Mouse (Mus musculus) cerebellum, postnatal 36 days (tissue): ENCODE measurements around the gene Ubap2.

Source experiments
- DNase-seq, 2 experiments: peaks; one replicate each; pipeline ENCODE4 v3.0.0; 2021 to 2022; ENCODE audit warnings: mixed read lengths in 2 of 2

Gene Ubap2

DNA sequence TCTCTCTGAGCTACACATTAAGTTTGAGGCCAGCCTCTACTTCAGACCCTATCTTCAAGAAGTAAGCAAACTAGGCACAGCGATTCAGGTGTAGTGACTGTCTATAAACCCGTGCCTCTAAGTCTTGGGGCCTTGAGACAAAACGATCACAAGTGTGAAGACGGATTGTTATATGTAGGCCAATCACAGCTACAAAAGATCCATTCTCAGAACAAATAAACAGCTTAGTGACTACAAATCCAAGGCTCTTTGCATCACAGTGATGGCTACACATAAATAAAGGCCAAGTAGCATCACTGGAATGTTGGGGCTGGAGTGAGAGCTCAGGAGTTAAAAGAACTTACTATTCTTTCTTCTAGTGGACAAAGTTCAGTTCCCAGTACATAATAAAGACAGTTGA, 15.9 kb downstream of the Ubap2 start:
- no peak for DNase-seq

DNA sequence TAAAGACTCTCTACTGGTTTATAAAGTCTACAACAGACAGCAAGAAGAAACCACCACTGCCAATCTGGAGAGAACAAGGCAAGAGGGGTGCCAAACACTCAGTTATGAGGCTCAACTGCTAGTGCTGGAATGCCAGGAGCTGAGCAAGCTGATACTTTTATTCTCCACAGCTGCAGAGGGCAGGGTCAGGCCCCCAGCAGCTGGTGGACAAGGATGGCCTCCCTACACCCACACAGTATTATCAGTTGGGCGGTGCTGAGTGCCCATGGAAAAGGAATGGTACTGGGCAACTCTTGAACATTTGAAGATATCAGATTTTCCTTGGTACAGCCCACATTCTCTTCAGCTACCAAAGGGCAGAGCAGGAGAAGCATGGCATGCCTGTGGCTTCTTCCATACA, 17.2 kb downstream of the Ubap2 start:
- DNase-seq: no peak

DNA sequence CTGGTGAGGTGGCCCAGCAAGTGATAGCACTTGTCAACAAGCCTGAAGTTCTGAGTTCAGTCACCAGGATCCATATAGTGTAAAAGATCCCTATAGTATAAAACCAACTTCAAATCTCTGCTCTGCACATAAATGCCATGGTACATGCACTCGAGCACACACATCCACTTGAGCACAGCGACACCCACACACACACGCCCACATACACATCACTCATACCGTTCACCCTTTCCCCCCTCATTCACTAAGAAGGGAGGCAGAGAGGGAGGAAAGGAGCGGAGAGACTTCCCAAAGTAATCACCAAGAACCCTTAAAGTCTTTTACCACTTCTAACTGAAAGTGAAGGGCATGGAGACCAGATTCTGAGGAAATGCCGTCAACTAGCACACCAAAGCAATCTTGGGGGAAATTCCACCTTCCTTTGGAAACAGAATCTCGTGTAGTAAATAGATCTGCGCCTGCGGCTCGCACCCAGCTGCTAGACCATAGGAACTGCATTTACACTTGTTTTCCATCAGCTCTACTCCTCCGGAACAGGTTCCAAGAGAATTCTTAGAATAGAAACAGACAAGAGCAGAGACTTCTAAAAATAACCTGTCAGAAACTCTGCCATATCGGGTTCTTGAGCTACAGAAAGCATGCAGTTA, 19.3 kb downstream of the Ubap2 start:
- peak in 1 of 2 experiments; percentile 8 for DNase-seq

DNA sequence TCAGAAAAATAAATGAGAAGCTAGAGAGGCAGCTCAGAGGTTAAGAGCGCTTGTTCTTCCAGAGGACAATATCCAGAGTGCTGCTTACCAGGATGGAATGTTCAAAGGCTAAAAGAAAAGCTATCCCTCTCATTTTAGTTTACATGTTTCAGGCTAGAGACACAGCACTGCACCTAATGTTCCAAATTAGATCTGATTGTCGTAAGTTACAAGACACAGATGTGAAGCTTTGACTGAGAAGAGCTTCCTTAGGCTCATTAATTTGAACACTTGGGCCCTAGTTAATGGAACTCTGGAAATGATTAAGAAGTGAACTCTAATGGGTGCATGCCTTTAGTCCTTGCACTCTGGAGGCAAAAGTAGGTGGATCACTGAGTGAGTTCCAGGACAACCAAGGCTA, 21.2 kb downstream of the Ubap2 start:
- no peak for DNase-seq

DNA sequence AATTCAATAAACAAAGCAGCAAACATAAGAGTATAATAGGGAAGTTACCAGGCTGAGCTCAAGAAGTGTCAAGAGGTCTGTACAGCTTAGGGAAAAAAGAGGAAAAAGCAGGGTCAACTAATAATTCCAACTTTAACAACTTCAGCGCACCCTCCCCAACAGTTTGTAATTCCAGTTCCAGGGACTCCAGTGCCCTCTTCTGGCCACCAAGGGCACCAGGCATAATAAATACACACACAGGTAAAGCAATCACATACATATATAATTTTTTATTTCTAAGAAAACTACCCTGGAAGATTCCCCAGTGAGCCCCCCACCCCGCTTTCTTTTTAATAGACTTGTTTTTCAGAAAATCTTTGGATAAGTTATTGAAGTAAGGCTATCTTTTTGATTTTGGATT, 29.5 kb downstream of the Ubap2 start:
- no peak for DNase-seq

DNA sequence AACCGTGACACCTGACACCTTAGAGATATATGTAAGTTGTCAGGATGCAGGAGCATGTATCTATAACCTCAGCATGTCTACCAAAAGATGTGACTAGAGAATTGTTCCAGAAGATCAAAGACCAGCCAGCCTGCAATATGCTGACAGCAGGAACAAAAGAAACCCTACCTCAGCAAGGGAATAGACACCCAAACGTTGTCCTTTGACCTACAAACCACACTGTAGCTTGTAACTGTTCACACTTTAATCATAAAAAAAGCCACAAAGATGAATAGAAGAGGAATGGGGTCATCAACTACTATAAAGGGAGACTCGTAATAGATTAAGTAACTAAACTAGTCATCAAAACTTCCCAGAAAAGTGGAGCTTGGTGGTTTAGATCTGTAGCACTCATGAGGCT, 34.0 kb downstream of the Ubap2 start:
- no peak for DNase-seq

DNA sequence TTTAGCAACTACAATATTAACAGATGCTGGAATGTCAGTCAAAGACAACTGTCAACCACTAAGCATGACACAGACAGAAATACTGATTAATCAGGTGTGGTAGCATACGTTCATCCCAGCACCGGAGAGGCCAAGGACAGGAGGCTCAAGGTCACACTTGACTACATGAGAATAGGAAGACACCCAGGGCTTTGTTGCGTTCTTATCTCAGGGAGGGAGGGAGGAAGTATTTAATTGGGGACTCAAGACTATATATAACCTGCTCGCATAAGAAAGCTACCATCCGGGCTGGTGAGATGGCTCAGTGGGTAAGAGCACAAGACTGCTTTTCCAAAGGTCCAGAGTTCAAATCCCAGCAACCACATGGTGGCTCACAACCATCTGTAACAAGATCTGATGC, 39.3 kb downstream of the Ubap2 start:
- no peak for DNase-seq

DNA sequence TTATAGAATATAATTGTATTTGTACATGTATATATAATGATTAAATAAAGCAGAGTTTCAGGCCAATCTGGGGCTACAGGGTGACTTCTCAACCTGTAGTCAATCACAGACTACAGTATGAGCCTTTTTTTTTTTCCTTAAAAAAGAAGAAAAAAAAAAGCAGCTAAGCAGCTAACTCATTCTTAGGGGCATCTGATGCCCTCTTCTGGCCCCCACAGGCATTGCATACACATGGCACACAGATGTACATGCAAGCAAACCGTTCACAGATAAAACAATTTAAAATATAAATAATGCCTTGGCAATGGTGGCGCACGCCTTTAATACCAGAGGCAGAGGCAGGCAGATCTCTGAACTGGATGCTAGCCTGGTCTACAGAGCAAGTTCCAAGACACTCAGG, 48.6 kb downstream of the Ubap2 start:
- peak; percentile 46 to 54 for DNase-seq

DNA sequence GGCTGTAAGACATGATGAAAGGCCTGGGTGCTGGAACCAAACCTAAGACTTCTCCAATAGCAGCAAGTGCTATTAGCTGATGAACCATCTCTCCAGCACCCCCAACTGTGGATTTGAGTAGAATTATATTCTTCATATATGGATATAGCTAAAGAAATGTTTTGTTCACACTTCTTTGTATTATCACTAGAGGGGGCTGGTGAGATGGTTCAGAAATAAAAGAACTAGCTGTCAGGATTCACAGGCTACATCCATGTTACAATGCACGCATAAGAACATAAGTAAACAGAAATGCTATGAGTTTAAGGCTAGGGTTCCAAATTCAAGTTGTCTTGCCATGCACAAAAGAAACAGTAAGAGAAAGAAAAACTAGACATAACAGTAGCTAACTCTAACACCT, 49.5 kb downstream of the Ubap2 start:
- no peak for DNase-seq

DNA sequence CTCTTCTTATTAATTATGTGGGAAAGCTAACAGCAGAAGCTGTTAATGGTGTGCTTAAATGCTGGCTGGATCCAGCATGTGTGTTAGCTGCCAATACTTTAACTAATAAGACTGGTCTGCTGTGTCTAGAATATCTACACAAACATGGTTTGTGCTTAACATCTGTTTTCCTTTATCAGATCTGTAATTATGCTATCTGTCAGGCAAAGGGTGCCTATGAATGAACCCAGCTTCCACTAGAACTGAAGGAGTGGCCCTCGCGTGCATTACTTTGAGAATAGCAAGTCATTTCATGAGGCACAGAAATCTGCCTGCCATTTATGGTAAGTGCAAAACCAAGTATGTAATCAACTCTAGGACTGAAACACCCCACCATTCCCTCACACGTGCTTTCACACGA, 66.9 kb downstream of the Ubap2 start:
- no peak for DNase-seq

DNA sequence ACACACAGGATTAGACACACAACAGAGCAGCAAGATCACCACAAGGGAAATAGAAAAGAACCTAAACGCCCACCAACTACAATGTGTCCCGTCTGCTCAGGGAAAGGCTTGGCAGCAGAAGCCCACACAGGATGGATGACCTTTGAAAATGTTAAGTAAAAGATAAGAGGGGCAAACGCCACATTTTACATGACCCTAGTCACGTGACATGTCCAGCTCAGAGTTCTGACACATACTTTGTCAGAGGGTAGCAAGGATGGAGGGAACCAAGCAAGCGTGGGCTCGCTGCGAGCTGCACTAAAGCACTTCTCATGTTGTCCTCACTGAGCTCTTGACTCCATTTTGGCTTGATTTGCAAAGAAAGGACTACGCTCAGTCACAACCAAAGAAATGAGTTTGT, 69.2 kb downstream of the Ubap2 start:
- no peak for DNase-seq

DNA sequence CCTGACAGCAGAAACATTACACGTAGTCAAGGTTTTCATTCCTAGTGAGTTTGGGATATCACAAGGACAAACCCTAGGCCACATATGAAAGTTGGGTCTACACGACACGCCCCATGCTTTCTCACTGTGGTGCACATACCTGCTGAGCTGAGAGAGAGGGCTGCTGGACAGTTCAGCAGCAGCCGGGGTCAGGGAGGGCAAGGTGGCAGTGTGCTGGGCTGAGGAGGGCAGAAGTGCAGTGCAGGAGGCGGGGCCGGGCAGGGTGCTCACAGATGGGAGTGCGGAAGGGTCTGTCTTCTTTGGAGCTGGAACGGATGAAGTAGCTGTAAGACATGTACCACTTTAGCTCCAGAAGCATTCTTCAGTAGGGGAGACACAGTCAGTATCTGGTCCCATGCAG, 72.8 kb downstream of the Ubap2 start:
- DNase-seq: no peak

DNA sequence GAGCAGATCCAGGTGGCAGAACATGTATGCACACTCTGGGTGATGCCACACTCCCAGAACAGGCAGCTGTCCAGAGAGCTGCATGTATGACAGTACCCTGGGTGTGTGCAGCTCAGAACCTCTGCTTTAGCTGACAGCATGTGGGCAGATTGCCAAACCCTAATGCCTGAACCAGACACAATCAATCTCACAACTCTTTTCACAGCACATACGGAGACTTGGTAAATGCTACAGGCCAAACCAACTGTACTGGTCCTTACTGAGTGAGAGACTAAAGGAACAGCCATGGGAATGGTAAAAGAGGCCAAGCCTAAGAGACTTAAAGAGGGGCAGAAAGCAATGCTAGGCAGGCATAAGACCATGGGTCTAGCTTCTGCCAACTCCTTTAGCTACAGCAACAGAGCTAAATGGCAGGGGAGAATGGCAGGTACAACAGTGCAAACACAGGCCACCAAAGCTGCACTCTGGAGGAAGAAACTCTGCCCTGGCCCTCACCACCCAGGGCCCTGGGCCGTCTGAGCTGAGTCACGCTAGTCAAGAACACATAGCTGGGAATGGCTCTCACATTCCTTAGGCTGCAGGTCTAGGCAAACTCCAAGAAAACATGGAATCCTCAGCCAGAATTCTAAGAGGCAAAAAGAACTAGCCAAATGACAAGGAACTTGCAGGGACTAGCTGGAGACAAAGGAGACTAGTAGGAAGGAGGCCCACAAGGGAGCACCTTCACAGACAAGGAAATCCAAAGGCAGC, 77.9 kb downstream of the Ubap2 start:
- no peak for DNase-seq

DNA sequence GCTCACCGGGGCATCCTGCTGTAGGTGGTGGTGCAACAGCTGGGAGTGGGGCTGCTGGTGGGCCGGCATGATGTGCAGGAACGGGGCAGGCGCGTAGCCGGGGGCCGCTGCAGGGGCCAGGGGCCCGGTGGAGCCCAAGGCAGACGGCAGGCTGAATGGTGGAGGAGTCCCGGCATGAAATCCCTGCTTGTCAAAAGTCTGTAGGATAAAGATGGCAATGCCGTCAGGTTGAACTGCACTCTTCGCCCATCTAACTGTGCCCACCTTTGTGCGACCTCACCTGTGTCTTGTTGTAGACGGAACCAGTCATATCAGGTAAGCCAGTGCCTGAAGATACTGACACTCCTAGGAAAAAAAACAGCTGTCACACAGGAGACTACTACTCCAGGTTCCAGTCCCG, 79.6 kb downstream of the Ubap2 start:
- peak in 1 of 2 experiments; percentile 10 for DNase-seq

DNA sequence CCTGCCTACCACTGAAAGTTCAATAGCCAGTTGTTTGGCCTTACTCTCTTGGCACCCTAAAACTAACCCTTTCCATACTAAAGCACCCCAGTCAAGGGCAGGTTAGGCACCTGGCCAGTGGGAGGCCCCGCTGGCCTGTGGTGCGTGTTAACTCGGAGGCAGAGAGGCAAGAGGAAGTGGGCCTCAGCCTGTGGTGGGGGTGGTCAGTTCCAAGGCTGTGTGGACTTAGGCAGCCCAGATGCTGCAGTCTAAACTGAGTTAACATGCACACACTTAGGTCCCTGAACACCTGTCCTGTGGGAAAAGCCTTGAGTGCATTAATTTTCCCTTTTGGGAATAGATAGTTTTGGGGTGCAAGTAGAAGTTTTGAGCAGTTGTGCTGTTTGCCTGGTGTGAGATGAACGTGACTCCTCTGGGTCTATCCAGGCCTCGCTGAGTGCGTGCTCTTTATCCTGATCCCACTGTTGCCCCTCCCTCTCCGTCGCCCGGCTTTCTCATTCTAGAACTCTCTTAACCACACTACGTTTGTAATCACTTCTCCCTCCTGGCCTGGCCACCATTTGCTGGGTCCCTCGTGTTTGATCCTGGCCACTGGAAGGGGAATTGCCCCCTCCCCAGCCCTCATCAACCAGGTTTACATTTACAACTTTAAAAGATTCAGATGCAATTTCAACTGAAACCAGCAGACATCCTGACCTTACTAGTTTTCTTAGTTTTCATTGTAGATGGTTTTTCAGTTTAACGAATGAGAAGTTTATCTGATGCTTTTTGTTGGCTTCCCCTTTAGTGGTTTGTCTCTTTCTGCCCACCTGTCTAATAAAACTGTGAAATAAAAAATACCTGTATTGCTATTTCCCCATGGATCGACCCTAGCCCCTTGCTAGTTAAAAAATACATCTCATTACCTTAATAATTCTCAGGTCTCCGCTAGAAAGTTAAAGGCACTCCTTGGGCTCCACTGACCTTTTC, 82.1 kb downstream of the Ubap2 start:
- DNase-seq: no peak

DNA sequence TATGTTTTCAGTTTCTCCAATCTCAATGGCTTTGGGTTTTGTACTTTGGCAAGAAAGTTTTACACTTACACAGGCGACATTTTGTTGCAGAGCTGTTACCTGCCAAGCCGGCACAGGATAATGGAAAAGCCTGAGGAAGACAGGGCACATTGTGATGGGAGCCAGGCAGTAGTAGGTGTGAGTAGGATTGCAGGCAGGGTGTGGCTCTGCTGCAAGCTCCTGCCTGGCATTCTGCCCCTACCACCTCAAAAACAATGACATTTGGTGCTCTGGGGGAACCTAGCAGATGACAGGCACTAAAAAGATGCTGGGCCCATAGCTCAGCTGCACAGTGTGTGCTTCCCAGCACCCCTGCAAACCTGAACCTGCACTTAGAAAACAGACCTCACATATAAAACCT, 85.1 kb downstream of the Ubap2 start:
- DNase-seq: peak in 1 of 2 experiments; percentile 39

DNA sequence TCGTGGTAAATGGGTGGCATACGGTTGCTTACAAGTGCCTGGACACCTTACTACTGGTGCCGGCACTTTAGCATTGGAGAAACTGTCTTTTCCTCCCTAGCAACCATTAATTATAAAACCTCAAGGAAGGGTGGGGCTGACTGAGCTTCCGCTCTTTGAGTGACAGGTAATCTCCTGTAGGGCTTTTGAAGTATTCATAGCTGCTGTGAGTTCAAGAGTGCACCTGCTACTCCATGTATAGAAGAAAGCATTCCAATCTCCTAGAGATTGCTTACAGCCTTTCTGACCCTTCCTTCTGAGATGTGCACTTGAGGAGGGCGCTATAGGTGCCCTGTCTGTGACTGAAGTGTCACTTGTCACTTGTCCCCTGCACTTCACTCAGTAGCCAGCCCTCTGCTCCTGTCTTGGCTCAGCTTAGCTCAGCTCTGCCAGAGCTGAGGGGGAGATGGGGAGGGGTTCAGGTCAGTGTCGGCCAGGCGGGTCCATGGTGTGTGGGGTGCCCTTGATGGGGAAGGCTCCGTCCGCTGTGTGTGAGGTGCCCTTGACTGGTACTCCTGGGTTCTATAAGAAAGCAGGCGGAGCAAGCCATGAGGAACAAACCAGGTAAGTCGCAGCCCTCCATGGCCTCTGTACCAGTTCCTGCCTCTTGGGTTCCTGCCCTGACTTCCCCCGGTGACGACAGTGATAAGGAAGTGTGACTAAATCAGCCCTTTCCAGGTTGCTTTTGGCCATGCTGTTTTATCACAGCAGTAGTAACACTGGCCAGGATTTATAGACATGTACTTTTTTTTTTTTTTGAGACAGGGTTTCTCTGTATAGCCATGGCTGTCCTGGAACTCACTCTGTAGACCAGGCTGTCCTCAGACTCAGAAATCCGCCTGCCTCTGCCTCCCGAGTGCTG, 94.9 kb downstream of the Ubap2 start:
- no peak for DNase-seq

DNA sequence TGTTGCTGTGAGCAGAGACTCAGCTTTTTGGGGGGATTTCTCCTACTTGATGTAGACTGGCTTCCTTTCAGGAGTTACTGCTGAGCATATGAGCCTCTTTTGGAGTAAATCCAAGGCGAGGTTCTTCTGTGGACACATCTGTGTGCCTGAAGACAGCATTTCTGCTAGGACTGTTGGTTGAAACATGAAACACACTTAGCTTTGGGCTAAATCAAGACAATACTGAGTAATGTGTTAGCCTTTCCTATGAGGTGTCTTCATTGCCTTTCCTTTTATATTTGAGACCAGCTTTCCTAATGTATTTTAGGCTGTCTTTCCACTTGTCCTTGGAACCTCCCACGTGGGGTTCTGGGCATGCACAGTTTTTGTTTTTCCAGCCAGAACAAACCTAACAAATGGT, 100.3 kb downstream of the Ubap2 start:
- no peak for DNase-seq

DNA sequence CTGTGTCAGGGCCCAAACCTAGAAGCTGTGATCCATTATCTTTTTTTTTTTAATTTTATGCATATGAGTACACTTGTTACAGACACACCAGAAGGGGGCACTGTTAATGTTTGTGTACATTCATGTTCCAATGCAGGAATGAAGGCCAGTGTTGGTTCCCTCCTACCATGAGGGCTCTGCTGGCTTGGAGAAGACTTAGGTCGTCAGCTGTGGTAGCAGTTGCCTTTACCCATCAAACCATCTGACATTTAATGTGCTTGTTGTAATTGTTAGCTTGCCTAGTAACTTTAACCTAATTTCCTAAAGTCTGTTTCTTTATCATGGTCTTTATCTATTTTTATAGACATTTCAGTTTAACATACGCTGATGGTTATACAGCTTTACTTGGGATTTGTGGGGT, 104.0 kb downstream of the Ubap2 start:
- DNase-seq: no peak

DNA sequence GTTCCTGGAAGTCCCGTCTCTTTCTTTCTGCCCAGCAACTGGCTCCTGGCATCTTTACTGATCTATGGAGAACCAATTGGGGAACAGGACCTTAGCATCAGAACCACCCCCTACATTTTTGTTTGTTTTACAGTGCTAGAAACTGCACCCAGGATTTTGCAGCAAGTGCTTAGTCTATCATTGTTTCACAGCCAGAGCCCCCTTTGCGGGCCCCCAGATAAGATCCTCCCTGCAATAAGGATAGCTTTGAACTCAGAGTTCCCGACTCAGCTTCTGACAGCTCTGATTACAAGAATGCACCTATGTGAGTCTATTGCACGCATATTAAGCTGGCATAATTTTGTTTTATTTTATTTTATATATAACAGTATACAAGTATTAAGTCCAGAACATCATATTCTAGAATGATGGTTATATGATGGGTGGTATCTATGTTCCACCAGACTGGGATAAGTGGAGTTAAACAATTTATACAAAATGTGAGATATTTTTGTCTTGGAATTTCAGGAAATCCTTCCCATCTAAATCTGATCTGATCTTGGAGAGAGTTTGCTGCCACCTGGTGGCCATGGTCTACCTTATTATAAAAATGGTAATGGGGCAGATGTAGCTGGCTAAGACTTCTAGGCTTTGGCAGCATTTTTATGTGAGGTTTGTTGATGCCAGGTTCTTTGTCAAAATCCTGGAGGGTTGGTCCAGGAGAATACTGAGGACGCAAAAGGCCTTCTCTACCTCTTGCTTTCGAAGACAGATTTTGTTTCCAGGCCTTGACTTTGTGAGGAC, 109.1 kb downstream of the Ubap2 start:
- peak; percentile 90 to 92 for DNase-seq

DNA sequence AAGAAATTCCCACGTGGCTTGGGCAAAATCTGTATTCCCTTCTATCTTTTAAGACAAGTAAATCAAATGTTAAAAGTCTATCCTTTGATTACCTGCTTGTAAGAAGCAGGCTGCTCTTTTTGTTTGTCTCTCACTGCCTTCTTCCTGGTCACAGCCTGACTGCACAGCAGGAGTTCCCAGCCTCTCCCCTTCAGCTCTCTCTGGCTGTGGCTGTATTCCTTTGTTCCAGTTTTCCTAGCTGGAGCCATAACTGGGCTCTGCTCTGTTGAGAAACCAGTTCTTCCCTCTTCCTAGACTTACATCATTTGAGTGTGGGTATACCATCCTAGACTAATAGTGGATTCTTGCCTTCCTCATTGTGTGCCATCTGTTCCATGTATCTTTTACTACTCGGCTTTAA, 110.0 kb downstream of the Ubap2 start:
- DNase-seq: peak; percentile 49 to 52

DNA sequence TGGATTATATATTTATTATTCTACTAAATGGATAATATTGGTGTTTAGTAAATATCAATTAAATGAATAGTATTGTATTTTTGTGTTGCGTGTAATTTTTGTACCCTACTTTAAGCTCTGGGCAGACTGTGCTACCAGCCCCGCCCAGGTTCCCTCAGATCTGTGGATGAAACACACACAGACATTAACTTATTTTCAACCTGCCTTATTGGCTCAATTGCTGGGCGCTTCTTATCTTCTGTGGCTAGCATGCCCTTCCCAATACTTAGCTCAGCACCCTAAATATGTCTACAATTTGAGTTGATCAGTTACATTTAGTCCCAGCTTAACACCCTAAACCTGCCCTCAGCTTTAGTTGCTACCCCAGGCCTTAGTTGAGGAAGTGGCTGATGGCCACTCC, 113.7 kb downstream of the Ubap2 start:
- DNase-seq: no peak
